Mouse (Mus musculus): Measurements from ENCODE around the gene Spata31d1b. TPM values are rescaled to one million over a fixed set of nuclear protein-coding genes. Genes with fewer than 3 reads are reported as not detected.

Gene Spata31d1b
- polyA plus RNA-seq, 1 experiment: not detected

GRCm38 (mm10) chr13:59750310-59750709, 38.2 kb downstream of the Spata31d1b start:
- Histone ChIP-seq H3K27ac (replicated peaks; ENCODE audit: low read depth, low read length) (no peak overlapping the region), H3K4me1 (ENCODE audit: control insufficient read depth, insufficient read depth, insufficient read length, low read length) (no peaks in the 10 kb centered on the region), H3K4me3 (ENCODE audit: insufficient read depth, low read depth, low read length) (no peak overlapping the region)

GRCm38 (mm10) chr13:59756906-59757305, 44.8 kb downstream of the Spata31d1b start:
- H3K27ac ChIP-seq (replicated peaks; ENCODE audit: low read depth, low read length): no peak overlapping the region
- no peaks in the 10 kb centered on the region for H3K4me1 ChIP-seq (ENCODE audit: control insufficient read depth, insufficient read depth, insufficient read length, low read length)
- no peak overlapping the region for H3K4me3 ChIP-seq (ENCODE audit: insufficient read depth, low read depth, low read length)

GRCm38 (mm10) chr13:59762791-59763190, 50.7 kb downstream of the Spata31d1b start:
- Histone ChIP-seq H3K4me3 (ENCODE audit: insufficient read depth, low read depth, low read length) (no peak overlapping the region), H3K4me1 (ENCODE audit: control insufficient read depth, insufficient read depth, insufficient read length, low read length) (peaks cover 8% of the 10 kb centered on the region; the same call in 1 of the 2 replicates), H3K27ac (replicated peaks; ENCODE audit: low read depth, low read length) (no peak overlapping the region)

- peaks cover 14% of the 10 kb centered on the region for H3K4me1 ChIP-seq (ENCODE audit: control insufficient read depth, insufficient read depth, insufficient read length, low read length)
- H3K27ac ChIP-seq (replicated peaks; ENCODE audit: low read depth, low read length): no peak overlapping the region
- H3K4me3 ChIP-seq (ENCODE audit: insufficient read depth, low read depth, low read length): peak overlapping the region; percentile 30
These were observed 54.9 kb downstream of the Spata31d1b start for GRCm38 (mm10) chr13:59766786-59767515.

GRCm38 (mm10) chr13:59768531-59768930, 56.4 kb downstream of the Spata31d1b start:
- Histone ChIP-seq H3K4me1 (ENCODE audit: control insufficient read depth, insufficient read depth, insufficient read length, low read length) (peaks cover 13% of the 10 kb centered on the region), H3K27ac (replicated peaks; ENCODE audit: low read depth, low read length) (peak overlapping the region; percentile 66), H3K4me3 (ENCODE audit: insufficient read depth, low read depth, low read length) (peak overlapping the region; percentile 70)

Other genes starting within 250 kb of the Spata31d1b start
- gene Agtpbp1, start 127.1 kb upstream of the Spata31d1b start, polyA plus RNA-seq (2012; ENCODE audit: insufficient read depth, insufficient read length, missing spikeins): 38.1 and 46.3 TPM in 2 replicates
- gene Naa35, start 127.0 kb upstream of the Spata31d1b start, polyA plus RNA-seq (2012; ENCODE audit: insufficient read depth, insufficient read length, missing spikeins): 36.6 and 57.0 TPM in 2 replicates
- 5.4 and 7.6 TPM in 2 replicates for gene Golm1, start 36.5 kb upstream of the Spata31d1b start, polyA plus RNA-seq (2012; ENCODE audit: insufficient read depth, insufficient read length, missing spikeins)
- not detected in 2 replicates for gene 4921517D22Rik, start 18.2 kb upstream of the Spata31d1b start, polyA plus RNA-seq (2012; ENCODE audit: insufficient read depth, insufficient read length, missing spikeins)
- gene Spata31d1a, start 2.0 kb upstream of the Spata31d1b start, polyA plus RNA-seq (2012; ENCODE audit: insufficient read depth, insufficient read length, missing spikeins): not detected in 2 replicates
- gene Spata31d1d, start 19.5 kb downstream of the Spata31d1b start, polyA plus RNA-seq (2012; ENCODE audit: insufficient read depth, insufficient read length, missing spikeins): not detected in 2 replicates
- not detected in 2 replicates for gene 1700014D04Rik, start 34.5 kb downstream of the Spata31d1b start, polyA plus RNA-seq (2012; ENCODE audit: insufficient read depth, insufficient read length, missing spikeins)
- 286 and 370 TPM in 2 replicates for gene Isca1, start 57.5 kb downstream of the Spata31d1b start, polyA plus RNA-seq (2012; ENCODE audit: insufficient read depth, insufficient read length, missing spikeins)
- gene Gm49354, start 70.0 kb downstream of the Spata31d1b start, polyA plus RNA-seq (2012; ENCODE audit: insufficient read depth, insufficient read length, missing spikeins): not detected in 2 replicates
- gene Tut7, start 110.9 kb downstream of the Spata31d1b start, polyA plus RNA-seq (2012; ENCODE audit: insufficient read depth, insufficient read length, missing spikeins): 33.9 and 51.0 TPM in 2 replicates

Measured in brown adipose tissue, adult 24 weeks (tissue).